Mouse (Mus musculus) myocyte (in vitro differentiated cells): ENCODE results near the gene Spata16. TPM values are rescaled to one million over a fixed set of nuclear protein-coding genes. Genes with fewer than 3 reads are reported as not detected.

ENCODE experiments used
- H3K27me3 ChIP-seq: one replicate; pipeline ENCODE4 v1.6.1; 2011; ENCODE audit not compliant: control insufficient read depth, insufficient read depth, insufficient read length
- H3K36me3 ChIP-seq: one replicate; pipeline ENCODE4 v1.6.1; 2011; ENCODE audit not compliant: control insufficient read depth, insufficient read depth
- H3K4me2 ChIP-seq: one replicate; pipeline ENCODE4 v1.6.1; 2011; ENCODE audit warnings: low read depth, control low read depth
- H3K4me3 ChIP-seq: one replicate; pipeline ENCODE4 v1.5.1; 2011; ENCODE audit warnings: mild to moderate bottlenecking, control low read depth, moderate library complexity
- H3K79me2 ChIP-seq: one replicate; pipeline ENCODE4 v1.6.1; 2011; ENCODE audit not compliant: control insufficient read depth, insufficient read depth
- H3ac ChIP-seq: one replicate; pipeline ENCODE4 v1.6.1; 2011; ENCODE audit not compliant: control insufficient read depth, insufficient read length
- CEBPB ChIP-seq: IDR thresholded peaks from 2 replicates; pipeline ENCODE4 v1.6.1; 2011; ENCODE audit warnings: mild to moderate bottlenecking, moderate library complexity; ENCODE audit not compliant: poor library complexity, insufficient read depth, severe bottlenecking
- E2F4 ChIP-seq: IDR thresholded peaks from one replicate; pipeline ENCODE4 v1.6.1; 2011; ENCODE audit warnings: mild to moderate bottlenecking, control low read depth, moderate library complexity; ENCODE audit not compliant: insufficient read depth
- MAX ChIP-seq: IDR thresholded peaks from one replicate; pipeline ENCODE4 v1.6.1; 2011; ENCODE audit warnings: low read depth, mild to moderate bottlenecking, control low read depth
- MYOD1 ChIP-seq, 3 experiments: IDR thresholded peaks; one replicate each; pipeline ENCODE4 v1.6.1; 2011; ENCODE audit warnings: control low read depth in 2 of 3, low read depth in 2 of 3, mild to moderate bottlenecking in 2 of 3, moderate library complexity in 1 of 3; ENCODE audit not compliant: insufficient read length in 2 of 3, control insufficient read depth in 1 of 3
- MYOG ChIP-seq, 3 experiments: IDR thresholded peaks; one replicate each; pipeline ENCODE4 v1.6.1; 2011; ENCODE audit warnings: control low read depth in 2 of 3, low read depth in 2 of 3, mild to moderate bottlenecking in 2 of 3; ENCODE audit not compliant: insufficient read length in 2 of 3, control insufficient read depth in 1 of 3, insufficient read depth in 1 of 3
- POLR2A ChIP-seq: IDR thresholded peaks from one replicate; pipeline ENCODE4 v1.6.1; 2011; ENCODE audit warnings: low read depth, mild to moderate bottlenecking, control low read depth, moderate library complexity; ENCODE audit not compliant: insufficient read length
- POLR2AphosphoS2 ChIP-seq: IDR thresholded peaks from one replicate; pipeline ENCODE4 v1.6.1; 2011; ENCODE audit warnings: low read depth, control low read depth; ENCODE audit not compliant: insufficient read length
- REST ChIP-seq: IDR thresholded peaks from one replicate; pipeline ENCODE4 v1.6.1; 2011; ENCODE audit warnings: mild to moderate bottlenecking, control low read depth, moderate library complexity; ENCODE audit not compliant: insufficient read depth, insufficient read length
- SRF ChIP-seq: IDR thresholded peaks from one replicate; pipeline ENCODE4 v1.6.1; 2011; ENCODE audit warnings: low read depth; ENCODE audit not compliant: control insufficient read depth, insufficient read length
- TCF12 ChIP-seq: IDR thresholded peaks from one replicate; pipeline ENCODE4 v1.6.1; 2011; ENCODE audit warnings: mild to moderate bottlenecking, control low read depth; ENCODE audit not compliant: poor library complexity, insufficient read depth, severe bottlenecking
- TCF3 ChIP-seq: IDR thresholded peaks from one replicate; pipeline ENCODE4 v1.6.1; 2011; ENCODE audit warnings: low read depth, control low read depth; ENCODE audit not compliant: insufficient read length
- USF1 ChIP-seq: IDR thresholded peaks from one replicate; pipeline ENCODE4 v1.6.1; 2011; ENCODE audit warnings: low read depth, mild to moderate bottlenecking, control low read depth, moderate library complexity
- polyA plus RNA-seq: library from polyadenylated mRNA; unstranded; fragments of >200 nt; fragmentation: generic; extraction: Trizol; gene quantifications from one replicate; pipeline ENCODE4 v1.2.1, GENCODE M21; 2012; ENCODE audit warnings: missing spikeins

Spata16 gene
- polyA plus RNA-seq, 1 experiment = not detected

GRCm38 (mm10) chr3:26834178-26835050 lies 197.0 kb downstream of the Spata16 start:
- H3K79me2 ChIP-seq = no peaks in the 10 kb centered on the region
- H3K4me3 ChIP-seq = no peak overlapping the region
- no peak overlapping the region for H3ac ChIP-seq
- H3K27me3 ChIP-seq = no peaks in the 10 kb centered on the region
- no peak for TF ChIP-seq TCF3
- no peak overlapping the region for H3K4me2 ChIP-seq
- H3K36me3 ChIP-seq = no peaks in the 10 kb centered on the region

GRCm38 (mm10) chr3:26835051-26835755 lies 197.8 kb downstream of the Spata16 start:
- Histone ChIP-seq H3K27me3 (no peaks in the 10 kb centered on the region), H3K36me3 (no peaks in the 10 kb centered on the region), H3ac (no peak overlapping the region), H3K79me2 (no peaks in the 10 kb centered on the region), H3K4me3 (no peak overlapping the region), H3K4me2 (no peak overlapping the region)
- no peak for TF ChIP-seq CEBPB
- TF ChIP-seq TCF3 = no peak
- TF ChIP-seq POLR2AphosphoS2 = no peak
- no peak for TF ChIP-seq MYOG (IDR thresholded peaks at IDR 0.05; ENCODE audit: control insufficient read depth in 1 of 3, insufficient read depth in 1 of 3, insufficient read length in 2 of 3, low read depth in 2 of 3)
- no peak for TF ChIP-seq REST
- TF ChIP-seq USF1 = no peak
- no peak for TF ChIP-seq E2F4
- TF ChIP-seq MYOD1 (IDR thresholded peaks at IDR 0.05; ENCODE audit: control insufficient read depth in 1 of 3, insufficient read length in 2 of 3, low read depth in 2 of 3) = no peak
- TF ChIP-seq TCF12 = no peak

GRCm38 (mm10) chr3:26845041-26845440 lies 207.6 kb downstream of the Spata16 start:
- no peak overlapping the region for H3ac ChIP-seq
- H3K36me3 ChIP-seq = no peaks in the 10 kb centered on the region
- no peaks in the 10 kb centered on the region for H3K27me3 ChIP-seq
- H3K79me2 ChIP-seq = no peaks in the 10 kb centered on the region
- TF ChIP-seq SRF = no peak
- TF ChIP-seq POLR2A = no peak
- TF ChIP-seq MAX = no peak
- TF ChIP-seq REST = no peak
- no peak for TF ChIP-seq MYOG (IDR thresholded peaks at IDR 0.05; ENCODE audit: control insufficient read depth in 1 of 3, insufficient read depth in 1 of 3, insufficient read length in 2 of 3, low read depth in 2 of 3)
- TF ChIP-seq TCF3 = no peak
- TF ChIP-seq POLR2AphosphoS2 = no peak
- no peak for TF ChIP-seq TCF12
- TF ChIP-seq E2F4 = no peak
- TF ChIP-seq CEBPB = no peak
- no peak for TF ChIP-seq MYOD1 (IDR thresholded peaks at IDR 0.05; ENCODE audit: control insufficient read depth in 1 of 3, insufficient read length in 2 of 3, low read depth in 2 of 3)
- no peak for TF ChIP-seq USF1
- no peak overlapping the region for H3K4me2 ChIP-seq
- no peak overlapping the region for H3K4me3 ChIP-seq

GRCm38 (mm10) chr3:26847935-26848334 lies 210.5 kb downstream of the Spata16 start:
- H3ac ChIP-seq = no peak overlapping the region
- no peaks in the 10 kb centered on the region for H3K79me2 ChIP-seq
- no peak overlapping the region for H3K4me2 ChIP-seq
- H3K36me3 ChIP-seq = no peaks in the 10 kb centered on the region
- H3K27me3 ChIP-seq = no peaks in the 10 kb centered on the region
- TF ChIP-seq POLR2AphosphoS2 = no peak
- no peak for TF ChIP-seq MYOD1 (IDR thresholded peaks at IDR 0.05; ENCODE audit: control insufficient read depth in 1 of 3, insufficient read length in 2 of 3, low read depth in 2 of 3)
- TF ChIP-seq MAX = no peak
- no peak for TF ChIP-seq TCF12
- TF ChIP-seq TCF3 = no peak
- TF ChIP-seq POLR2A = no peak
- TF ChIP-seq CEBPB = no peak
- no peak for TF ChIP-seq SRF
- no peak for TF ChIP-seq REST
- no peak for TF ChIP-seq E2F4
- no peak for TF ChIP-seq USF1
- H3K4me3 ChIP-seq = no peak overlapping the region

- H3K4me2 ChIP-seq = no peak overlapping the region
- no peaks in the 10 kb centered on the region for H3K79me2 ChIP-seq
- no peak overlapping the region for H3K4me3 ChIP-seq
- H3K27me3 ChIP-seq = no peaks in the 10 kb centered on the region
- no peak overlapping the region for H3ac ChIP-seq
- H3K36me3 ChIP-seq = no peaks in the 10 kb centered on the region
- TF ChIP-seq MYOD1 (IDR thresholded peaks at IDR 0.05; ENCODE audit: control insufficient read depth in 1 of 3, insufficient read length in 2 of 3, low read depth in 2 of 3) (no peak), E2F4 (no peak), MYOG (IDR thresholded peaks at IDR 0.05; ENCODE audit: control insufficient read depth in 1 of 3, insufficient read depth in 1 of 3, insufficient read length in 2 of 3, low read depth in 2 of 3) (no peak), REST (no peak), TCF12 (no peak), POLR2A (no peak), TCF3 (no peak), CEBPB (no peak), MAX (no peak), USF1 (no peak), SRF (no peak), POLR2AphosphoS2 (no peak)
Measured at GRCm38 (mm10) chr3:26850207-26850606, 212.8 kb downstream of the Spata16 start.
